Mouse (Mus musculus) heart, postnatal 0 days (tissue): Measurements from ENCODE around the gene Tcte2.

Source experiments
- CTCF ChIP-seq: IDR thresholded peaks from 2 replicates; pipeline ENCODE4 v1.5.1; 2016; ENCODE audit warnings: antibody characterized with exemption, control low read depth, low read depth
- EP300 ChIP-seq: IDR thresholded peaks from 2 replicates; pipeline ENCODE4 v1.6.1; 2016; ENCODE audit warnings: antibody characterized with exemption, low read depth

DNA sequence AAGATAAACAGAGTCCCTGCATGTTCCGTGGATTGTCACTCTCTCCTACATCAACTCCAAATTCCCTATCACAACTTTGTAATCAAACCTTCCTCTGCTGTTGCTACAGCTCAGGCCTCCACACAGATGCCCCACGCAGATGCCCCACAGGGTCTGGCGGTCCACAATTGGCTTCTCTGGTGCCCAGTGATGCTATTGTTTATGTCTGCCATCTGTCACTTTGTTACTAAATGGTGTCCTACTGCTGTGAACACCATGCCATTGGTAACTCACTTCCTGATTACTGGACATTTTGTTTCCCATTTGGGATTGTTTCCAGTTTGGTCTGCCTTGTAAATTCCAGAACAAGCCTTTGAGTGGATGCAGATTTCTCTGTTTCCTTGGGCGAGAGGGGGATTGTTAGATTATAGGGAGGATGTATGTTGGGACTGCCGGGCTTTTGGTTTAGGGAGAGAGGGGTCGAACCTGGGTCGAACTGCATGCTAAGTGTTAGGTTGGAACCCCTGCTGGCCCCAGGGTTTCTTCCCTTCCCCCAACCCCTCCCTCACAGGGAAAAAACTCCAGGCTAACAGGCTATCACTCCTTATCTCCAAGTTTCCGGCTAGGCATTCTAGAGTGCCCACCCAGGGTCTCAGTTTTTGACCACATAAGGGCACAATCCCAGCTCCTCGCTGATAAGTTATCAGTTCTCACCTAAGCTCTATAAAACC, 57.9 kb downstream of the Tcte2 start:
- no peak for TF ChIP-seq CTCF
- TF ChIP-seq EP300: no peak
